Mouse (Mus musculus): ENCODE results near the gene Tspan4.

- no peak for TF ChIP-seq CTCF (IDR thresholded peaks at IDR 0.05; ENCODE audit: control insufficient read depth, insufficient read depth, insufficient replicate concordance, low read depth, low read length)
- no peak for TF ChIP-seq POLR2A (IDR thresholded peaks at IDR 0.05; ENCODE audit: control insufficient read depth, low read depth, low read length)
Observed at GRCm38 (mm10) chr7:141535570-141535969, 60.5 kb downstream of the Tspan4 start.

Data from testis, adult 2 months (tissue).